Mouse (Mus musculus): Measurements from ENCODE around the gene Fbn1.

The Fbn1 gene

GRCm38 (mm10) chr2:125507893-125508292, at the start of gene Fbn1:
Fbn1 (minus strand) TSS chr2:125507993.
- DNase-seq (ENCODE audit: low read depth) = no peak

GRCm38 (mm10) chr2:125555830-125556229, 48.0 kb upstream of the Fbn1 start:
- DNase-seq (ENCODE audit: low read depth) = no peak

GRCm38 (mm10) chr2:125548806-125549578, 41.2 kb upstream of the Fbn1 start:
- no peak for DNase-seq (ENCODE audit: low read depth)

- no peak for DNase-seq (ENCODE audit: low read depth)
Observed at GRCm38 (mm10) chr2:125544986-125545385, 37.2 kb upstream of the Fbn1 start.

- no peak for DNase-seq (ENCODE audit: low read depth)
Observed at GRCm38 (mm10) chr2:125543646-125544045, 35.9 kb upstream of the Fbn1 start.

GRCm38 (mm10) chr2:125541451-125541850, 33.7 kb upstream of the Fbn1 start:
- DNase-seq (ENCODE audit: low read depth) = no peak

GRCm38 (mm10) chr2:125540579-125540978, 32.8 kb upstream of the Fbn1 start:
- no peak for DNase-seq (ENCODE audit: low read depth)

GRCm38 (mm10) chr2:125539640-125540039, 31.8 kb upstream of the Fbn1 start:
- DNase-seq (ENCODE audit: low read depth) = no peak

- DNase-seq (ENCODE audit: low read depth) = no peak
Observed at GRCm38 (mm10) chr2:125530665-125531064, 22.9 kb upstream of the Fbn1 start.

GRCm38 (mm10) chr2:125526566-125526965, 18.8 kb upstream of the Fbn1 start:
- DNase-seq (ENCODE audit: low read depth) = no peak

GRCm38 (mm10) chr2:125525484-125525883, 17.7 kb upstream of the Fbn1 start:
- DNase-seq (ENCODE audit: low read depth) = no peak

- DNase-seq (ENCODE audit: low read depth) = no peak
Observed at GRCm38 (mm10) chr2:125516594-125516993, 8.8 kb upstream of the Fbn1 start.

GRCm38 (mm10) chr2:125515291-125516057, 7.7 kb upstream of the Fbn1 start:
- no peak for DNase-seq (ENCODE audit: low read depth)

- DNase-seq (ENCODE audit: low read depth) = no peak
Observed at GRCm38 (mm10) chr2:125514391-125514790, 6.6 kb upstream of the Fbn1 start.

- DNase-seq (ENCODE audit: low read depth) = no peak
Observed at GRCm38 (mm10) chr2:125512544-125512943, 4.8 kb upstream of the Fbn1 start.

GRCm38 (mm10) chr2:125511898-125512297, 4.1 kb upstream of the Fbn1 start:
- no peak for DNase-seq (ENCODE audit: low read depth)

- DNase-seq (ENCODE audit: low read depth) = no peak
Observed at GRCm38 (mm10) chr2:125510752-125511151, 3.0 kb upstream of the Fbn1 start.

GRCm38 (mm10) chr2:125508381-125508780, 588 bp upstream of the Fbn1 start:
- no peak for DNase-seq (ENCODE audit: low read depth)

- no peak for DNase-seq (ENCODE audit: low read depth)
Observed at GRCm38 (mm10) chr2:125506316-125507054, 1.3 kb downstream of the Fbn1 start.

- DNase-seq (ENCODE audit: low read depth) = no peak
Observed at GRCm38 (mm10) chr2:125505746-125506315, 2.0 kb downstream of the Fbn1 start.

GRCm38 (mm10) chr2:125505006-125505745, 2.6 kb downstream of the Fbn1 start, which contains the start of gene Gm9913:
Gm9913 (plus strand) TSS chr2:125505089.
- DNase-seq (ENCODE audit: low read depth) = no peak

All from induced T-regulatory cell, adult 2 months (primary cell).